Mouse (Mus musculus) liver, adult 2 months (tissue): ENCODE data around the gene Pnp.

Source experiments
- CTCF ChIP-seq: fragments of 200-500 bp; IDR thresholded peaks from 2 replicates; pipeline ENCODE4 v1.5.1; 2011; ENCODE audit warnings: low read depth, low read length, control low read depth
- POLR2A ChIP-seq: fragments of 200-500 bp; IDR thresholded peaks from 2 replicates; pipeline ENCODE4 v1.6.1; 2011; ENCODE audit warnings: low read length, control low read depth; ENCODE audit not compliant: insufficient read depth; ENCODE audit errors: extremely low read depth

DNA sequence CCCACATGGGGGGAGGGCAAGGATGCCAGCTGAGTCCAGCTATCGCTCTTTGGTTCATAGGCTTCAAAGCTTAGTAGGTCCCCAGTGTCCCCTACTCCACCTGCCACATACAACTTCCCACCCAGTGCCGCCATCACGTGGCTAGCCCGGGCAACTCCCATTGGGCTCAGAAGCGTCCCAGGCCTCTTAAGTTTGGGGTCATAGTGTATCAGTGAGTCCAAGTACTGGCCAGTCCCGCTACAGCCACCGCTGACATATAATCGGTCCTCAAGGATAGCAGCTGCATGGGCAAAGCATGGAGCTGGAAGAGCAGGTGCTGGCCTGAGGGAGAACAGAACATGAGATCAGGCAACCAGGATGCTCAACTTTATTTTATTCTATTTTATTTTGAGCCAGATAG is 39.3 kb upstream of the Pnp start:
- TF ChIP-seq CTCF (no peak), POLR2A (no peak)
